Mouse (Mus musculus) right cerebral cortex, adult 2 months (tissue): ENCODE data around the gene Bckdk.
A peak's percentile ranks its signal among the peaks of the same experiment; 100 is the strongest.
"Not testable (repeated sequence)": the region's sequence is repeated elsewhere in the genome, so short reads cannot be mapped to it uniquely, and the experiment has no call there.

ENCODE experiments used
- DNase-seq, 2 experiments: peaks; one replicate each; pipeline ENCODE4 v3.0.0; 2021 to 2022; ENCODE audit warnings: low spot score in 2 of 2

Gene Bckdk

DNA sequence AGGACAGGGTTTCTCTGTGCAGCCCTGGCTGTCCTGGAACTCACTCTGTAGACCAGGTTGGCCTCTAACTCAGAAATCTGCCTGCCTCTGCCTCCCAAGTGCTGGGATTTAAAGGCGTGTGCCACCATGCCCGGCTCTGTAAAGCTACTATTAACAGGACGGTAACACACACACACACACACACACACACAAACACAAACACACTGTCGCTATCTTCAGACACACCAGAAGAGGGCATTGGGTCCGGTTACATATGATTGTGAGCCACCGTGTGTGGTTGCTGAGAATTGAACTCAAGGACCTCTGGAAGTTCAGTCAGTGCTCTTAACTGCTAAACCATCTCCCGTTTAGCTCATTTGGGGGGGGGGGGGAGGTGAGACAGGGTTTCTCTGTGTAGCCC lies 8.0 kb upstream of the Bckdk start:
- DNase-seq = not testable (repeated sequence)

DNA sequence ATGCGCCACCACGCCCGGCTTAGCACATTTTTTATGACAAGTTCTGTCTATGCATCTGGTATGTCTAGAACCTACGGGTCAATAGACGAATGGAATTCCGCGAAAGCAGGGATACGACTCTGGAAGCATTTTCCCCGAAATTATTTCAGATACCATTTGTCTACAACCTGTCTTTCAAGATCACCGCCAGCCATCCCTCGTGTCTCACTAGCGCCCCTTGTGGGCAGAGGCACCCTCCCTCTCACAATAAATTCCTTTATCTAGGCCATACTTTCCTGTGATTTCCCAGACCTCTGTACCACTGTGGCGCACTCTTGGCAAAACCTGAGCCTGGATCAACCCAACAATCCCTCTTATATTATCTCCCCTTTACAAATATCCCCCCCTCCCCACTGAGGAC lies 7.5 kb upstream of the Bckdk start:
- peak; percentile 33 to 52 for DNase-seq

DNA sequence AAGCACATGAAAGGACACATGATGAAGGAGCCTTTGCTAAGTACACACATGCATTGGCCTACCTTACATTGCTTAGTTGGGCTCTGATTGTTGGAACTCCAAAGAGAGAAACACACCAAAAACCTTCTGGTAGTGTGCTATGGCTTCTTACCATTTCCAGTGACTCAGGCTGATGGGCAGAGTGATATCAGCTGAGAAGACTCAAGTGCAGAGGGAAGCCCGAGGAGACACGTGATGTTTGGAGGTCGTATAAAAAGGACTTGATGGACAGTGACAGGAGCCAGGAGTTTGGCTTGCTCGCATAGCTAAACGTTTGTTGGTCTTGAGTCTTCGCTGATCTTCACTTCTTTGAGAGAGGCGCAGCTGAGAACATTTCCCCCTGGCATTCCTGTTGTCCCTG lies 6.3 kb upstream of the Bckdk start:
- no peak for DNase-seq

DNA sequence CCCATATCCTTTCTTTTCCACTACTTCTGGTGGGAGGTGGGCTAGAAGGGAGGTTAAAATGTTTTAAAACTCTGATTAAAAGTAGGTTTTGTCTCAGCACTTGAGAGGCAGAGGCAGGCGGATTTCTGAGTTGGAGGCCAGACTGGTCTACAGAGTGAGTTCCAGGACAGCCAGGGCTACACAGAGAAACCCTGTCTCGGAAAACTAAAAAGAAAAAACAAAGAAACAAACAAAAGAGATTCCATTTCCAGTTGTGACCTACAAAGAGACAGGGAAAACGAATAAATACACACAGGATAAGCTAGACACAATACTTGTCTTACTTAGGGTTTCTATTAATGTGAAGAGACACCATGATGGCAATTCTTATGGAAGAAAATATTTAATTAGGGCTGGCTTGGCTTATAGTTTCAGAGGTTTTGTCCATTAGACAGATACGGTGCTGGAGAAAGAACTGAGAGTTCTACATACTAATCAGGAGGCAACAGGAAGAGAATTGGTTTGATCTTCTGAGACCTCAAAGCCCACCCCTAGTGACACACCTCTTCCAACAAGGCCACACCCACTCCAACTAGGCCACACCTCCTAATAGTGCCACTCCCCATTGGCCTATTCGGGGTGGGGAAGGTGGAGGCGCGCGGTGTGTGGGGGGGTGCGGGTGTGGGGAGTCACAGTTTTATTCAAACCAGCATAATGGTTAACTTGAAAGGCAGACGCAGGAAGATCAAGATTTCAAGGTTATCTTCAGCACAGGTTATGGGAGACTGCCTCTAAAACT lies 5.5 kb upstream of the Bckdk start:
- no peak for DNase-seq

DNA sequence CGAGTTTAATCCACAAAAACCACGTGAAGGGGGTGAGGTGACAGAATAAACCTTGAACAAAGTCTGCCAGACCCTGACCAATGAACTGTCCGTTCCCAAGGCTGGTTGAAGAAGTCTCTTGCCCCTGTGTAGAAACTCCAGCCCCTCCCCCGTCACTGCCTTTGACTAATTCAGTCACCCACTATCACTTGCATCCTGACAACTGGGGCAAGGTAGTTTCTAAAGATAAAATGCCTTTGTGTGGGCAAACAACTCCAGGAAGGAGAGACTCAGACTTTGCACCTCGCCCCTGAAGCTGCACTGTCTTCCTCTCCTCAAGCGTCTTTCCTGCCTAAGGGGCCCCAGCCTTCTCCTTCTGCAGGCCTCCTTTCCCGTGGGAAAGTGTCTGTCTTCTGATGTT lies 3.9 kb upstream of the Bckdk start:
- DNase-seq = no peak

DNA sequence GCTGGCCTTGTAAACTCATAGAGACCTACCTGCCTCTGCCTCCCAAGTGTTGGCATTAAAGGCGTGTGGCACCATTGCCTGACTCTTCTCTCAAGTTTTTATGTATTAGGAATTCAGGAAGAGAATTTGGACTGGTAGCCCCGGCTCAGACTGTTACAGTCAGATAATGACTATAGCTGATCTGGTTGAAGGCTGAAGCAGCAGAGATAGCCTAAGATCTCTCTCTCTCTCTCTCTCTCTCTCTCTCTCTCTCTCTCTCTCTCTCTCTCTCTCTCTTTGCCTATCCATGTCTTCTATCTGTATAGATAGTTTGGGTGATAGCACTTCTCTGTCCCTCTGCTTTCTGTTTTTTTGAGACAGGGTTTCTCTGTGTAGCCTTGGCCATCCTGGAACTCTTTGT lies 2.1 kb upstream of the Bckdk start:
- no peak for DNase-seq

DNA sequence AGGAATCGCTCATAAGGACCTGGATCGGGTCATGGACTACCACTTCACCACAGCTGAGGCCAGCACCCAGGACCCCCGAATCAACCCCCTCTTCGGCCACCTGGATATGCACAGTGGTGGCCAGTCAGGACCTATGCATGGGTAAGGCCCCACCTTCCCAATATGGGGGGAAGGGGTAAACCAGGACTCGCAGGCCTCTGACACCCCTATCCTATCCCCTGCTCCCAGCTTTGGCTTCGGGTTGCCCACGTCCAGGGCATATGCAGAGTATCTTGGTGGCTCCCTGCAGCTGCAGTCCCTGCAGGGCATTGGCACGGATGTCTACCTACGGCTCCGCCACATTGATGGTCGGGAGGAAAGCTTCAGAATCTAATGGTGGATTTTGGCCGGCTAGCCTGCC lies 4.1 kb downstream of the Bckdk start:
- DNase-seq = no peak

DNA sequence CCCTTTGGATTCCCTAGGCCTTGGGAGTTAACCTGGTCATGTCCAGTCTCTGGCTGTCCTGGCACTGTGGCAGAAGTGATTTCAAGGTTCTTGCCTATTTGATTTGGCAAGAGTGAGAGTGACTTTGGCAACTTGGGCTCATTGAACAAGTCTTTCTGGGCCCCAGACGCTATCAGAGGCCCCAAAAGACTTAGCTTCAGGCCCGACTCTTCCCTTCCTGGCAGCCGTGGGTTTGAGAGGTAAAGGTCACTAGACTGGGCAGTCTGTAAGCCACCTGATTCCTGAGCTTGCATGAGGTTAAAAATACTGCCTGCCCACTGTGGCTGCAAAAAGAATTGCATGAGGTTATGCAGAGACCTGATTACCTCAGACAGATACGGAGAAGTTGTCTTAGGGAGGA lies 4.8 kb downstream of the Bckdk start:
- no peak for DNase-seq

DNA sequence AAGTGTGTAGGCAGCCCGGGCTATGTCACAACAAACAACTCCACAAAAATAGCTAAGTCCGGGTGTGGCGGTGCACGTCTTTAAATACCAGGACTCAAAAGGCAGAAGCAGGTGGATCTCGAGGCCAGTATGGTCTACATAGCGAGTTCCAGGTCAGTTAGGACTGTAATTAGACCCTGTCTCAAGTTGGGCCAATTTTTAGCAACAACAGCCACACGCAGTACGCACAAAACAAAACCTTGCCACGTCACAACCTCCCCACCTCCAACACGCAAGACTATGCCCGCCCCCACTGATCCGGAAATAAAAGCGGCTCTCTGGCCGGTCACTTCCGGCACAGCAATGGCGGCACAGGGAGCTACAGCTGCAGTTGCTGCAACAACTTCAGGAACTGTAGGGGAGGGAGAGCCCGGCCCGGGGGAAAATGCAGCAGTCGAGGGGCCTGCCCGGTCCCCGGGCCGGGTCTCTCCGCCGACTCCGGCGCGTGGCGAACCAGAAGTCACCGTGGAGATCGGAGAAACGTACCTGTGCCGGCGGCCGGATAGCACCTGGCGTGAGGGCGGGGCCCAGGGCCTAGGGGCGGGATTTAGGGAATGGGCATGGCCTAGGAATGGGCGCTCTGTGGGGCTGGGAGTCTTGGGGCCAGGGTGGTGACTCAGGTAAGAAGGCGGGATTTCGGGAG lies 8.4 kb downstream of the Bckdk start, which contains the start of gene Kat8:
Gene Kat8 (plus strand): TSS at position 327 of the 682 bp plus-strand sequence.
- DNase-seq = peak; percentile 85 to 90

DNA sequence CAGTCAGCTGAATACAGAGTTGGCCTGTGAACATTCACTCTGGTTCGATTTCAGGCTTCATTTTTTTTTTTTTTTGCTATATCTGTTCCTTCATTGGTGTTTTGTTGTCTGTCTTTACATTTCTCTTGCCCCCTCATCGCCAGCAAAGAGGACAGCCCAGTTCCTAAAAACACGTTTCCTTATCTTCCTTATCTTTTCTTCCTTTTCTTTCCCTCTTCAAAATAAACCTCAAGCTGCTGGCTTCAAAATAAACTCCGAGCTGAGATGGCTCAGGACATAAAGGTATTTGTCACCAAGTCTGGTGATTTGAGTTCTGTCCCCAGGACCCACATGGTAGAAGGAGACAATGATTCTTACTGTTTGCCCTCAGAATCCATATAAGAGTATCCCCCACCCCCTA lies 9.1 kb downstream of the Bckdk start:
- DNase-seq = no peak

DNA sequence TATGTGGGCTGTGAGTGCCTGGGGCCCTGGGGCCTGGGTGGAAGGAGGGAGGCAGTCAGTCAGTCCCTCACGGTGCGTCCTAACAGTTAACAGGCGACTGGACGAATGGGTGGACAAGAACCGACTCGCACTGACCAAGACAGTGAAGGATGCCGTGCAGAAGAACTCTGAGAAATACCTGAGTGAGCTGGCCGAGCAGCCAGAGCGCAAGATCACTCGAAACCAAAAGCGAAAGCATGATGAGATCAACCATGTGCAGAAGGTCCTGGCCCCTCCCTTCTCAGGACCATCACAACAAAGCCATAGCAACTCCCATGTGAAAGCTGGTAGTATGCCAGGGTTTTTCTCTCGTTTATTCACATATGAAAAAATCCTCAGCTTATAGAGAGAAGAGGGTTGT lies 11.4 kb downstream of the Bckdk start:
- no peak for DNase-seq

DNA sequence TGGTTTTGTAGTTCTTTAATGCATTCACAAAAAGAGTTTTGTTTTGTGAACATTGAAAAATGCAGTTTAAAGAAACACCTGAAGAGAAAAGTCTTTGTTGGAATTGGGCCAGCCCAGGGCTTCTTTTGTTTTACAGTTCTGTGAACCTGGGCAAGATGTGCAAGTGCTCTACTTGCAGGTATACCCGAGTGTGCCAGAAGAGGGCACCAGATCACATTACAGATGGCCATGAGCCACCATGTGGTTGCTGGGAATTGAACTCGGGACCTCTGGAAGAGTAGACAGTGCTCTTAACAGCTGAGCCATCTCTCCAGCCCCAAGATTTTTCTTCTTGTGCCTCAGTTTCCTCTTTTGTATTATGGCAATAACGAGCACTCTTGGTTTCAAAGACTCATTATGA lies 14.3 kb downstream of the Bckdk start:
- DNase-seq = no peak

DNA sequence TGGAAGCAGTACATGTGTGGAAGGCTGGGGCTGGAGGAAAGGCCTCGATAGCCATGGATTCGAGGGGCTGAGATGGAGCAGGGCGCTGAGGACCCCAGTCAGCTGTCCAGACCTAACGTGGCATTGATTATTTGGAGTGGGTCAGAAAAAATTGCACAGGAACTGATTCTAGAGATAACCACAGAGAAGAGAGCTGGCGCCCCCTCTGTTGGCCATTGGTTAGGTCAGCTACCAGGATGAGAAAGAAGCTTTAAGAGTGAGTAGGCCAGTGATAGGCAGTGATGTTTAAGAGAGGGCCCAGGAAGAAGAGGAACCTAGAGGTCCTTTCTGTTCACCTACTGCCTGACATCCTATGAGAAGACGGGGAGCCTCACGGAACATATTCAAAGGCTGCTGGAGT lies 15.4 kb downstream of the Bckdk start:
- no peak for DNase-seq

DNA sequence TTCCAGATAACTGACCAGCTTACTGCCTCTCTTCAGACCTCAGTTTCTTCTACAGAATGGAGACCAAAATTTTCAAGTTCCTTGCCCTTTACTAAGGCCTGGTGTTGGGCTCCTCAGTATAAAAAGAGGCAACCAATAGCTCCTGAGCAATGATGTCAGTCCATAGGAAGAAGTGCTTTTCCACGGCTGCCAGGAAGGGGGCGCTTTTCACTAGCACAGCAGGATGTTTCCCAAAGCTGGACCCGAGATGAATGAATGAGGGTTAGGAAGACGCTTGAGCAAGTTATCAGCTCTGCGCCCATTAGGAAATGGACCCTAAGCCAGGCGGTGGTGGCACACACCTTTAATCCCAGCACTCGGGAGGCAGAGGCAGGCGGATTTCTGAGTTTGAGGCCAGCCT lies 17.6 kb downstream of the Bckdk start:
- no peak for DNase-seq

DNA sequence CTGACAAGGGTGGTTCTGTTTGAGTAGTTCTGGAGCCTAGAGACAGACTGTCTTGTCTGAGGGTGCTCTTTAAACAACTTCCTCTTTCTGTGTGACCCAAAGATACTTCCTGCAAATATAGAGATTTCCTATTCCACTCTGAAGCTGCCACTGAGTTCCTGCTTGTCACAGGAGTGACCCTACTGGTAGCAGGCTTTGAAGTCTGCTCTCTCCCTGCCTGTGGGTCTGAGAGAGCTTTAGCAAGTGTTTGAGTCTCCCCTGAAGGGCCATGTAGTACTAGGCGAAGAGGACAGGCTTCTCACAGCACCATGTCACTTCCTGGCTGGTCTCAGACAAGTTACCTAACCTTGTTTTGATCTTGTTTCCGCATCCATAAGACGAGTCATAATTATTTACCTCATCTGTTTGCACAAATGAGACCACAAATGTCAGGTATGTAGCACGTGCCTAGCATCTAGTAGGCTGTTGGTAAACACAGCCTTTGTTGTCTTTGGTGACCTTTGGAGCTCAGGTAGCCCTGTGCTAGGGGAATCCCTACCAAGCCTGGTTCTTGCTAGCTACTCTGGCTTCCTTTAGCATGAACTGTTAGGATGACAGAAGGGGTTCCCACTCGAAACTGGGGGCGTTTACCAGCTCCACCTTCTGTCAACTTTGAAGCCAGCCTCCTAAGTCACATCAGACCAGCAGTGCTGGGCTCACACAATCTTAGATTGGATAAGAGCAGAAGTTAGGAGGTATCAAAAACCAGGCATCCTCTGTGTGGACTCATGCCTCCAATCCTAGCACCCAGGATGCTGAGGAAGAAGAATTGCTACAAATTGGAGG lies 18.8 kb downstream of the Bckdk start:
- DNase-seq = no peak

DNA sequence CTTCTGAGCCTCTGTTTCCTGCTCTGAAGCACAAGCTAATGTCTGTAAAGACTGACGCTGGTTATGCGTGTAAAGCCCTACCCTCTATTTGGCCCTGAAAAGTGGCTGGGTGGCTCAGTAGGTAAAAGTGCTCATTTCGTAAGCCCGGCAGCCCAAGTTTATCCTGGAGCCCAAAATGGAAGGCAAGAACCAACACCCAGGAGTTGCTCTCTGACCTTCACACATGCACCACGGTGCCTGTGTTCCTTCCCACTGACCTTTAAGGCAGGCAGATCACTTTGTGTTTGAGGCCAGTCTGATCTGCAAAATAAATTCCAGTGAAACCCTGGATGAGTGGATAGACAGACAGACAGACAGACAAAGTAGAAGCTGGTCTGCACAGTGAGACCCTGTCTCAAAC lies 19.8 kb downstream of the Bckdk start:
- no peak for DNase-seq

DNA sequence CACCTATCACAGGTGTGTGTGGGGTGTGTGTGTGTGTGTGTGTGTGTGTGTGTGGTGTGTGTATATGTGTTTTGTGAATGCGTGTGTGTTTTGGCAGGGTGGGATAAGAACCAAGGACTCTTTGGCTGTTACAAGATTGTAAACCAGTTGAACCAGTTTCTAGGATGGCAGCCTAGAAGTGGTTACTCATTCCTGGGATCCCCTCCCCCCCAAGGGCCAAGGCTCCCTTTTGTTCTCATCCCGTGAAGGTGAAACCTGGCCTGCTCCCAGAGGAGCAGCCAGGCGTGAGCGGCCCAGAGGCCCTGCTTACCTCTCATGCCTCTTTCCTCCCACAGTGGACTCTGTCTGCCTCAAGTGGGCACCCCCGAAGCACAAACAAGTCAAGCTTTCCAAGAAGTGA lies 21.4 kb downstream of the Bckdk start:
- no peak for DNase-seq

DNA sequence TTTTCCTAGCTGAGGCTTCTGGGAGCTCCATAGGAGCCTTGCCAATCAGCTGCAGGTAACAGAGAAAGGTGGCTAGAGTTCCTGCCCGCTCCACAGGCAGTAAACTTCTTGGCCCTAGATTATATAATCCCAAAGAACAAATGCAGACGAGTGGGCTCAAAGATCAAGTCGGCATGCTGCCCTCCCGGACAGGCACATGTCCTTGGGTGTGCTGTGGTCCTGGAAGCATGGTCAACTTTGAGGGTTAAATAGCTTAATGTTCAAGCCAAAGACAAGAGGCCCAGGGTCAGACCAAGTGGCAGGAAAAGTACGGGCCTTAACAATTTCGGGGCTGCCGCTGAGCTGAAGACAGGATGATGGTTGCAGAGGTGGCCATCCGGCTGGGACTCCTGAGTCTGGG lies 22.2 kb downstream of the Bckdk start:
- DNase-seq = no peak

DNA sequence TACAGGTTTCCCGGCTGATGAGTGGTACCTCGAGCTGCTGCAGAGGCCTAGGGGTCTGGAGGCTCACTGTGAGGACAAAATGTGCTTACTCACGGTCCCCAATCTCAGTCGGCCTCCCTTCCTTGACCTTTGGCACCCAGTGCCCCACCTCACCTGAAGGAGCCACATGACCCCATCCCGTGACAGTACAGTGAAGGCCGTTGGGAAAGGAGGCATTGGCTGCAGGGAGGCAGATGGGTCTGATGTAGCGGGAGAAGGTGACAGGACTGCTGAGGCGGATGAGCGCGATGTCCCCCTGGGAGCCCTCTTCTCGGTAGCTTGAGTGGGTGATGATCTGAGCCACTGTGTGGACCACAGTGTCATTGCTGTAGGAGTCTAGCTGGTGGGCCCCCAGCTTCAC lies 23.0 kb downstream of the Bckdk start:
- no peak for DNase-seq

DNA sequence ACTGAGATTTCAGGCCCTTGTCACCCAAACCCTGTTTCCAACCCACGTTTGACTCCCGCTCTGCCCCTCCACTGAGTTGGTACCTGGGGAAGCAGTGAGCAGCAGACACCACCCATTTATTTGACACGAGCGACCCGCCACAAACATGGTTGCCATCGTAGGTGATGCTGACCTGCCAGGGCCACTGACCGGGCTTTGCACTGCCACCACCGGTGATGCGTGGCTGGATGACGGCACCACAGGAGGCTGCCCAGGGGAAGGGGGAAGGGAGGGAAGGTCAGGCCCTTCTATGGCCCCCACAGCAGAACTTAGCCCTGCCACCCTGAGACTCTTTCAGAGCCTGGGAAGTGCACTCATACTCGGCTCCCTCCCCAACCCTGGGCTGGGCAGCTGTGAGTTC lies 23.8 kb downstream of the Bckdk start:
- no peak for DNase-seq

DNA sequence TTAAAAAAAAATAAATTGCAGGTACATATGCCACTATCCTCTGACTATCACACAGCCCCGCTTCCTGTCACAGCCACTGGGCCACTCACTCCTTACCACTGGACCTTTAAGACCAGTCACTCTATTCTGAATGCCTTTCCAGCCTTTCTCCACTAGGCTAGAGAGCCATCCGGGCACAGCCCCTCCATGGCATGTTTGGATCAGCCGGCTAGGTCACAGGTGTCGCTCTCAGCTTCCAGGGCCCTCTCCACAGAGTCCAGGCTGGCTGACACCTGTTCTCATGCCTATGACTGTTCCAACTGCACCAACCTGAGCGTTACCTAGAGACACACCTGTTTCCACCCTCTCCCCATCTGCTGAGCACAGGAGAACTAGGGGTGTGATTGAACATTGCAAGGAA lies 24.7 kb downstream of the Bckdk start:
- no peak for DNase-seq

DNA sequence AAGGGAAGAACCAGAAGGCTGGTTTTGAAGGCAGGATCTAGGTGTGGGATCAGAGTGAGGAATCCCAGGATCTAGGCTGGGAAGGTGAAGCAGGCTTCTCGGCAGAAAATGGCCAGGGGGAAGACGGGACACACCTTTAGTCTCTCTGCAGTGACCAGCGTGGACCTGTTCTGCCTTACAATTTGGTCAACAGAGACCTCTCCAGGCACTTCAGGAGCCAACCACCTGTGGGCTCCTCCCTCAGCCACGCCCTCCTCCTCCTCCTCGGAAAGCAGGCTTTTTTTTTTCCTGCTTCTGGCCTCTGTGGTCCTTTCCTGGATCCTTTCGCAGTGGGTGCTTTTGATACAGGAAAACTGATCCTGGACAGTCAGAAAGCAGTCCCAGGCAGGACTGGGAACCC lies 26.0 kb downstream of the Bckdk start, which contains the start of gene Prss8:
Gene Prss8 (minus strand): TSS at position 182 of the 400 bp plus-strand sequence.
- DNase-seq = no peak

DNA sequence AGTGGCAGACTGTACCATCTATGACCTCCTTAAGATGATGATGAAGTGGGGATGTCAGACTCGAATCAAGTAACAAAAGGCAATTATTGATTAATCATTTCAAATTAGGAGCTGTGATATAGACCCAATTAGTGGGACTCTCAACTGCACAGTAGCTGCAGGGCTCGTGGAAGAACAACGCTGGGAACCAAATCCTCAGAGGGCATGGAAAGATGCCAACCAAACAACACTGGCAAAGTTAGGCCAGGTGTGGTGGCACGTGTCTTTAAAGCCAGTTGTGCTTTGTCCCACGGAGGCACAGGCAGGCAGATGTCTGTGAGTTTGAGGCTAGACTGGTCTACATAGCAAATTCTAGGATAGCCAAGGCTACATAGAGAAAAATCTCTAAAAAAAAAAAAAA lies 26.8 kb downstream of the Bckdk start:
- DNase-seq = no peak
